Mouse (Mus musculus): ENCODE data around the gene Olfr671.
"Not testable (repeated sequence)": the region's sequence is repeated elsewhere in the genome, so short reads cannot be mapped to it uniquely, and the experiment has no call there.

Gene Olfr671

GRCm38 (mm10) chr7:104979026-104979425 is at the start of gene Olfr671:
Olfr671 (minus strand) TSS chr7:104979126.
- no peak for DNase-seq (ENCODE audit: extremely low spot score, low read depth, low spot score)

- no peak for DNase-seq (ENCODE audit: extremely low spot score, low read depth, low spot score)
Measured at GRCm38 (mm10) chr7:105028360-105028759, 49.4 kb upstream of the Olfr671 start, which contains the start of gene Olfr675. Olfr675 (minus strand) TSS chr7:105028460.

GRCm38 (mm10) chr7:105022530-105022929 is 43.6 kb upstream of the Olfr671 start:
- no peak for DNase-seq (ENCODE audit: extremely low spot score, low read depth, low spot score)

- DNase-seq (ENCODE audit: extremely low spot score, low read depth, low spot score) = no peak
Measured at GRCm38 (mm10) chr7:105001929-105002328, 23.0 kb upstream of the Olfr671 start, which contains the start of gene Olfr672. Olfr672 (minus strand) TSS chr7:105002029.

GRCm38 (mm10) chr7:104972507-104972906 is 6.4 kb downstream of the Olfr671 start:
- DNase-seq (ENCODE audit: extremely low spot score, low read depth, low spot score) = not testable (repeated sequence)

- no peak for DNase-seq (ENCODE audit: extremely low spot score, low read depth, low spot score)
Measured at GRCm38 (mm10) chr7:104962520-104962919, 16.4 kb downstream of the Olfr671 start, which contains the start of gene Olfr670. Olfr670 (minus strand) TSS chr7:104962620.

GRCm38 (mm10) chr7:104950234-104950633 is 28.7 kb downstream of the Olfr671 start:
- not testable (repeated sequence) for DNase-seq (ENCODE audit: extremely low spot score, low read depth, low spot score)

DNA sequence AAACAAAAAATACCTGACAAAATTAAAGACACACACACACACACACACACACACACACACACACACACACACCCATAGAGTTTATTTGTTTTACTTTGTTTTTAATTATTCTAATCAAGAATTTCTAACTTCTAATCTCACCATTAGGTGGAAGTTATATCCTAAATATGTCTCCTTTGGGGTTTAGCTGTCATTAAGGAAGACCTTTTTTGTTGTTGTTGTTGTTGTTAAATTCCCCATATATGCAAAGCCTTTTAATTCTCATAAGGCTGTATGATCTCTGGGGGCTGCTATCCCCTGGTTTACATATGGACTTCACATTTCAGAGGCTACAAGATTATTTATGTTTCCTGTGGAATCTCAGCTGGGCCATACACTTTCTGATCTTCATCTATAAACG is 45.0 kb downstream of the Olfr671 start, which contains the start of gene Olfr669:
Gene Olfr669 (plus strand): TSS at position 301 of the 400 bp plus-strand sequence.
- DNase-seq (ENCODE audit: extremely low spot score, low read depth, low spot score) = no peak

DNA sequence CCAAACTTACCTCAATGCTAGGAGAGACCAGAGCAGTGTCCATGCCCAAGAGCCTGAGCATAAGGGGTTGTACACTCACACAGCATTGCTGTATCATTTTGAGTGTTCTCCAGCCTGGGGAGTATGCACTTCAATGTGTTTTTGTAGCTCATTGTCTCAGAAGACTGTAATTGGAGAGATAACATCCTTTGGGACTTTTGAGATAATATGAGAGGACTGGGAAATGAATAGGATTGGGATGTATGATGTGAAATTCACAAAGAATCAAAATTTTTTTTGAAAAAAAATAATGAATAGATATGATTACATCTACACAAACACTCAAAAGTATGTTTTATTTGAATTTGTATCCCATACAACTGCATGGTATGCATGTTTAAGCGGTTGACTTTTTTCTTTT is 51.0 kb downstream of the Olfr671 start, which contains the start of gene Olfr668:
Gene Olfr668 (minus strand): TSS at position 101 of the 400 bp plus-strand sequence.
- no peak for DNase-seq (ENCODE audit: extremely low spot score, low read depth, low spot score)
